Mouse (Mus musculus): Measurements from ENCODE around the gene Actr2. TPM values are rescaled to one million over a fixed set of nuclear protein-coding genes. Genes with fewer than 3 reads are reported as not detected.
A peak's percentile ranks its signal among the peaks of the same experiment; 100 is the strongest.

Gene Actr2
- polyA plus RNA-seq, 1 experiment from 2014 or later: 103 TPM

DNA sequence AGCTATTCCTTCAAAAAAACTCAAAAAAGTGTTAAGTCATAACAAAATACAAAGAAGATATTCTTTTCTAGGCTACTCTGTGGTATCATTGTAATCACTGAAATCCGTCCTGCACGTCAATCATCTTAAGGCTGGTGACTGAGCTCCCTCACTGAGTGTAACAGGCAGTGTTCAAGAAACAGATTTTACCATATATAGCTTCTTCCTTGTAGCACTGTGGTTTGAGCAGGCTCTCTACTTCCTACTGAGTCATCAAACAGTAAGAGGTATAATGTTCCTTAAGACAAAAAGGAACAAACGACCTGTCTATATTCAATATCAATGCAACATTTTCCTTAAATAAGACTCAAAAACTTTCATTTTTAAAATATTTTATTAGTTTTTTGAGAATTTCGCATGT is 5.0 kb downstream of the Actr2 start:
- Histone ChIP-seq H3K27ac (no peak overlapping the region), H3K27me3 (ENCODE audit: insufficient read depth, low read length) (no peaks in the 10 kb centered on the region), H3K4me1 (replicated peaks; ENCODE audit: insufficient read depth, low read length) (peaks cover 4% of the 10 kb centered on the region; the same call in 1 of the 2 replicates), H3K4me3 (replicated peaks; ENCODE audit: low read depth, low read length) (no peak overlapping the region), H3K4me2 (ENCODE audit: low read length) (no peak overlapping the region), H3K9ac (ENCODE audit: low read depth, low read length) (no peak overlapping the region), H3K9me3 (replicated peaks; ENCODE audit: low read length) (no peaks in the 10 kb centered on the region), H3K36me3 (ENCODE audit: insufficient read depth, low read length) (no peaks in the 10 kb centered on the region)
- 90% methylated on average over 4 of the region's 4 CpGs for WGBS
- TF ChIP-seq CTCF (IDR thresholded peaks at IDR 0.05; ENCODE audit: low read depth): no peak
- DNase-seq (ENCODE audit: low spot score) (no peak), ATAC-seq (replicated peaks; ENCODE audit: low FRiP score, low read depth) (no peak)

DNA sequence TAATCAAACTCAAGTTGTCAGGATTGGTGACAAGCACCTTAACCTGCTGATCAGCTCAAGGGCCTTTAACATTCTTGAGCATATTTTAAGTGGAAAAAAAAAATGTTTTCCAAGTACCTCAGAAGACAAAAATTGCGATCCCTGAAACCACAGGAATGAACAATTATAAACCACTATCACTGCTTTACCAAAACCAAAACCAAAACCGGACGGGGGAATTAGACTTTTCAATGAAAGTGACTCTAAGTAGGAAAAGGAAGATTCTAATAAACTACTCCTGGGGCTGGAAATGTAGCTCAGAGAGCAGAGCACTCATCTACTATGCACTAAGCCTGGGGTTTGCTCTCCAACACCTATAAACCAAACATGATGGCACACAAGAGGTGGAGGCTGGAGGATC is 5.8 kb downstream of the Actr2 start:
- no peak overlapping the region for H3K27ac ChIP-seq
- H3K27me3 ChIP-seq (ENCODE audit: insufficient read depth, low read length): no peaks in the 10 kb centered on the region
- TF ChIP-seq CTCF (IDR thresholded peaks at IDR 0.05; ENCODE audit: low read depth): no peak
- H3K36me3 ChIP-seq (ENCODE audit: insufficient read depth, low read length): no peaks in the 10 kb centered on the region
- ATAC-seq (replicated peaks; ENCODE audit: low FRiP score, low read depth): no peak
- H3K9ac ChIP-seq (ENCODE audit: low read depth, low read length): no peak overlapping the region
- peaks cover 4% of the 10 kb centered on the region; the same call in 1 of the 2 replicates for H3K4me1 ChIP-seq (replicated peaks; ENCODE audit: insufficient read depth, low read length)
- H3K4me2 ChIP-seq (ENCODE audit: low read length): no peak overlapping the region
- no peaks in the 10 kb centered on the region for H3K9me3 ChIP-seq (replicated peaks; ENCODE audit: low read length)
- no peak for DNase-seq (ENCODE audit: low spot score)
- 91% methylated on average over 3 of the region's 3 CpGs for WGBS
- no peak overlapping the region for H3K4me3 ChIP-seq (replicated peaks; ENCODE audit: low read depth, low read length)

DNA sequence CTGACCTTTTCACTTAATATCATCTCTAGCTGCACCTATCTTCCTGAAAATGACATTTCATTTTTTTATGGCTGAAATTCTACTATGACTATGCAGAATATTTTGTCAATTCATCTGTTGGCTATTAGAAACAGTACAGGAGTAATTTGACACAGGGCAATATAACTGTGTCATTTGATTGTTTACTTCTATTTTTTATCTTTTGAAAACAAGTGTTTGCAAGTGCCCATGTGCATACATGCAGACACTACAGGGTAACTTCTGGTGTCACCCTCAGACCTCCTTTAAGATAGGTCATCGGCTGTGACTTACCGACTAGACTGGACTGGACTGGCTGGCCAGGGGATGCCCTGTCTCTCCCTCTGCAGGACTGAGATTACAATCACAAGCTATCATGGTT is 8.8 kb downstream of the Actr2 start:
- DNase-seq (ENCODE audit: low spot score) (no peak), ATAC-seq (replicated peaks; ENCODE audit: low FRiP score, low read depth) (no peak)
- H3K9ac ChIP-seq (ENCODE audit: low read depth, low read length): no peak overlapping the region
- TF ChIP-seq CTCF (IDR thresholded peaks at IDR 0.05; ENCODE audit: low read depth): no peak
- H3K36me3 ChIP-seq (ENCODE audit: insufficient read depth, low read length): no peaks in the 10 kb centered on the region
- no peak overlapping the region for H3K27ac ChIP-seq
- 85% methylated on average over 2 of the region's 2 CpGs for WGBS
- no peaks in the 10 kb centered on the region for H3K27me3 ChIP-seq (ENCODE audit: insufficient read depth, low read length)
- no peaks in the 10 kb centered on the region for H3K9me3 ChIP-seq (replicated peaks; ENCODE audit: low read length)
- H3K4me1 ChIP-seq (replicated peaks; ENCODE audit: insufficient read depth, low read length): no peaks in the 10 kb centered on the region
- no peak overlapping the region for H3K4me3 ChIP-seq (replicated peaks; ENCODE audit: low read depth, low read length)
- H3K4me2 ChIP-seq (ENCODE audit: low read length): no peak overlapping the region

DNA sequence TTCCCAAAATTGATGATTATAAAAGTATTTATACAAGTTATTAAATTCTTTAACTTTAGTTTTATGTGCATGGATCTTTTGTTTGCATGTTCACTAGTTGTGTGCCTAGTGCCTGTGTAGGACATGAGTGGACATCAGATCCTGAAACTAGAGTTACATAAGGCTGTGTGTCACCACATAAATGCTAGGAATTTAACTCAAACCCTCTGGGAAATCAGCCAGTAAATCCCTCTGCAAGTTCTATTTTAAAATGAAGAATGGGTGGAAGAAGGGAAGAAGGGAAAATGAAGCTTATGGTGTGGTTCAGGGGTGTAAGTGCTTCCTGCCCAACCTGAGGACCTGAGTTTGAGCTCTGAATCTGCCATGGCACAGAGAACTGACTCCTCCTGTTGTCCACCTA is 26.4 kb downstream of the Actr2 start:
- H3K27me3 ChIP-seq (ENCODE audit: insufficient read depth, low read length): no peaks in the 10 kb centered on the region
- H3K9ac ChIP-seq (ENCODE audit: low read depth, low read length): no peak overlapping the region
- H3K4me2 ChIP-seq (ENCODE audit: low read length): no peak overlapping the region
- no peaks in the 10 kb centered on the region for H3K4me1 ChIP-seq (replicated peaks; ENCODE audit: insufficient read depth, low read length)
- H3K27ac ChIP-seq: no peak overlapping the region
- H3K9me3 ChIP-seq (replicated peaks; ENCODE audit: low read length): no peaks in the 10 kb centered on the region
- H3K4me3 ChIP-seq (replicated peaks; ENCODE audit: low read depth, low read length): no peak overlapping the region
- DNase-seq (ENCODE audit: low spot score) (peak; percentile 46), ATAC-seq (replicated peaks; ENCODE audit: low FRiP score, low read depth) (no peak)
- TF ChIP-seq CTCF (IDR thresholded peaks at IDR 0.05; ENCODE audit: low read depth): no peak
- peaks cover 23% of the 10 kb centered on the region for H3K36me3 ChIP-seq (ENCODE audit: insufficient read depth, low read length)

DNA sequence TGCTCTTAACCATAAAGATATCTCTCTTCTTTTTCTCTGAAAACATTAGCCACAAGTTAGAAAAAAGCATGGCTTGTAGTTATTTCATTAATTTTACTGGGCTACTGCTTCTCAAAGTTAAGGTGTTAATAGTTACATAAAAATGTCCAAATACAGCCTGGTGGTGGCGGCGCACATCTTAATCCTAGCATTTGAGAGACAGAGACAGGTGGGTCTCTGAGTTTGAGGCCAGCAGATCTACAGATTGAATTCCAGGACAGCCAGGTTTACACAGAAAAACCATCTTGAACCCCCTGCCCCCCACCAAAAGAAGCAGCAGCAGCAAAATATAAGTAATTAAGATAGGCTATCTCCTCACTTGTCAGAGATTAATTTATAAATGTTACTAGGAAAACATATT is 27.1 kb downstream of the Actr2 start:
- no peak for TF ChIP-seq CTCF (IDR thresholded peaks at IDR 0.05; ENCODE audit: low read depth)
- no peak overlapping the region for H3K4me2 ChIP-seq (ENCODE audit: low read length)
- no peaks in the 10 kb centered on the region for H3K9me3 ChIP-seq (replicated peaks; ENCODE audit: low read length)
- no peak for ATAC-seq (replicated peaks; ENCODE audit: low FRiP score, low read depth)
- no peaks in the 10 kb centered on the region for H3K4me1 ChIP-seq (replicated peaks; ENCODE audit: insufficient read depth, low read length)
- DNase-seq (ENCODE audit: low spot score): no peak
- peaks cover 26% of the 10 kb centered on the region for H3K36me3 ChIP-seq (ENCODE audit: insufficient read depth, low read length)
- no peaks in the 10 kb centered on the region for H3K27me3 ChIP-seq (ENCODE audit: insufficient read depth, low read length)
- no peak overlapping the region for H3K9ac ChIP-seq (ENCODE audit: low read depth, low read length)
- H3K4me3 ChIP-seq (replicated peaks; ENCODE audit: low read depth, low read length): no peak overlapping the region
- 94% methylated on average over 2 of the region's 2 CpGs for WGBS
- no peak overlapping the region for H3K27ac ChIP-seq

DNA sequence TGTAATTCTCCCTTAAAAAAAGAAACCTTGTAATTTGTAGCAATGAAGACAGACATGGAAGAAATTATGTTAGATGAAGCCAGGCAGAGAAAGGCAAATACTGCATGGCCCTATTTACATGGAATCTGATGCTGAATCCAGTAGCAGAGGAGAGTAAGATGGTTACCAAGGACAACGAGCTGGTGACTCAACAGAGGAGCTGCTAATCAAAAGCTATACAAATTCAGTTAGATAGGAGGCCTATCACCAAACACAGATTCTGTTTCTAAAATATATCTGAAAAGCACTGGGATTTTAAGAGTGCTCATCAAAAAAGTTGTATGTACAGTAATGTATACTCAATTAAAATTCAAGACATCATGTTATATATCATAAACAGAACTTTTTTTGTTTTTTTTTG is 37.3 kb downstream of the Actr2 start:
- Histone ChIP-seq H3K9me3 (replicated peaks; ENCODE audit: low read length) (no peaks in the 10 kb centered on the region), H3K27ac (no peak overlapping the region), H3K4me3 (replicated peaks; ENCODE audit: low read depth, low read length) (no peak overlapping the region), H3K36me3 (ENCODE audit: insufficient read depth, low read length) (peaks cover 46% of the 10 kb centered on the region), H3K4me2 (ENCODE audit: low read length) (no peak overlapping the region), H3K27me3 (ENCODE audit: insufficient read depth, low read length) (no peaks in the 10 kb centered on the region), H3K9ac (ENCODE audit: low read depth, low read length) (no peak overlapping the region), H3K4me1 (replicated peaks; ENCODE audit: insufficient read depth, low read length) (no peaks in the 10 kb centered on the region)
- ATAC-seq (replicated peaks; ENCODE audit: low FRiP score, low read depth): no peak
- no peak for TF ChIP-seq CTCF (IDR thresholded peaks at IDR 0.05; ENCODE audit: low read depth)
- no peak for DNase-seq (ENCODE audit: low spot score)
- WGBS: 80% methylated on average over 1 of the region's 1 CpGs

DNA sequence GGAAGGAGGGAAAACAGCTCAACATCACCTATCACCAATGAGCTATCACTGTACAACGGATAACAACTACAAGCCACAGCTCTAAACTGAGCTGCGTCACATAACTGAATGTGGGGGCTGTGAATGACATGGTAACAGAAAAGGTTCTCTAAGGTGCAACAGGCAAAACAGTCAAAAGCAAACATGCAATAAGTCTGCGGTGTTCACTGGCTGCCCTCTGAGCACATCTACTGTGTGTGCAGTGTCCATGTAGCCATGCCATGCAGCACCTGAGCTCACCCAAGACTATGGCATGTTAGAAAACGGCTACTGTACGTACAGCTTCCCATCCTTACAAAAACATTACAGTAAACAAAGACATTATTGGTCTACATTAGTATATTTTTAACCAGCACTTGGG is 39.9 kb downstream of the Actr2 start:
- H3K4me3 ChIP-seq (replicated peaks; ENCODE audit: low read depth, low read length): no peak overlapping the region
- H3K9me3 ChIP-seq (replicated peaks; ENCODE audit: low read length): no peaks in the 10 kb centered on the region
- WGBS: 94% methylated on average over 5 of the region's 5 CpGs
- no peaks in the 10 kb centered on the region for H3K27me3 ChIP-seq (ENCODE audit: insufficient read depth, low read length)
- H3K4me1 ChIP-seq (replicated peaks; ENCODE audit: insufficient read depth, low read length): no peaks in the 10 kb centered on the region
- ATAC-seq (replicated peaks; ENCODE audit: low FRiP score, low read depth) (no peak), DNase-seq (ENCODE audit: low spot score) (no peak)
- no peak for TF ChIP-seq CTCF (IDR thresholded peaks at IDR 0.05; ENCODE audit: low read depth)
- H3K9ac ChIP-seq (ENCODE audit: low read depth, low read length): no peak overlapping the region
- no peak overlapping the region for H3K27ac ChIP-seq
- H3K36me3 ChIP-seq (ENCODE audit: insufficient read depth, low read length): peaks cover 25% of the 10 kb centered on the region
- no peak overlapping the region for H3K4me2 ChIP-seq (ENCODE audit: low read length)

All from kidney, postnatal 0 days (tissue).